Mouse (Mus musculus): Measurements from ENCODE around the gene Gchfr.

The Gchfr gene

DNA sequence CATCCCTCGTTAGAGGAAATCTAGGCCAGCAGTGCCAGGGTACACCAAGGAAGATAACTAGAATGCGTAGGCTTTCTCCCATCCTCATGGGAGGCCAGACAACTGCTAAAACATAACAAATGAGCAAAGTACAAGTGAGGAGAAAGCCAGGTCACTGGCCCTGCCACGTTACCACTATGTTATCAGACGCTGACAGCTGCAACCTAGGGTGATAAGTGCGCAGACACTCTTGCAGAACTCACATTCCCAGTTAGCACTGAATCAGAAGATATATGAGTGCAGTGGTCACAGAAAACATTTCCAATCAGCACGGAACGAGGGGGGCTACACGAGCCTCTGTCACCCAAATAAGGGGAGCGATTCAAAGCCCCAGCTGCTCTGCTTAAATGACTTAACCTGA is 12.2 kb upstream of the Gchfr start:
- peak overlapping the region; percentile 99; the same call in 1 of the 2 replicates for H3K4me3 ChIP-seq (replicated peaks; ENCODE audit: low read length)
- H3K9me3 ChIP-seq (ENCODE audit: low read length), result no peaks in the 10 kb centered on the region
- peaks cover 48% of the 10 kb centered on the region for H3K36me3 ChIP-seq (ENCODE audit: insufficient read depth, low read length)
- H3K27me3 ChIP-seq (ENCODE audit: insufficient read depth, low read length), result 0 out of 2 replicates have a peak, but pooled peaks cover 4% of the 10 kb centered on the region
- TF ChIP-seq CTCF (conservative IDR thresholded peaks at IDR 0.05; ENCODE audit: low read length), result no peak
- TF ChIP-seq POU5F1 (IDR thresholded peaks at IDR 0.05; ENCODE audit: borderline replicate concordance, low read length), result no peak
- no peak for TF ChIP-seq NANOG (IDR thresholded peaks at IDR 0.05; ENCODE audit: borderline replicate concordance, low read length)
- peaks cover 41% of the 10 kb centered on the region for H3K4me1 ChIP-seq (replicated peaks; ENCODE audit: low read depth, low read length)

DNA sequence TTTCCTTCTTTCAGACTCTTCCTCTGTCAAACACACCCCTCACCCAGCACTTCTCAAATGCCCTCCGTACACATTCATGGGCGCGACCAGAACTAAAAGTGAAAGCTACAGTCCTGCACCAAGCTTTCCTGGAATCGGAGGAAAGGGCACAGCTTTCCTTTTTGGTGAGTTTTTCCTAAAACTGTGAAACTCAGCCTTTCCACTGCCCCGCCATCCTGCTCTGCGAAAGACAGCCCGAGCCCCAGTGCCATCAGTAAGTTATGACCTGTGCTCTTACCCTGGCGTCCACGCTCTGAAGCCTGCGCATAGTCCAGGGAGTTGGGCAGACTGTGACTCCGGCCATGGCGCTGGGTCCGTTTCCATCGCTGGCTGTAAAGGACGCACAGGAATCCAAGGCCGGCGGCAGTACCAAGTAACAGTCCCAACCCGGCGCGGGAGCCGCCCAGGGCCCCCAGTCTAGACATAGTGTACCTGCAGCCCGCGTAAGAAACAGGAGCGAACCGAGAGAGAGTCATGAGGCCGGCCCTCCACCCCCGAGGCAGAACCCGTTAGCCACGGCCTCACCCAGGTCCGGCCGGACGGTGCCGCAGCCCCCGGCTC is 11.4 kb upstream of the Gchfr start:
- Histone ChIP-seq H3K4me3 (replicated peaks; ENCODE audit: low read length) (peak overlapping the region; percentile 99), H3K27me3 (ENCODE audit: insufficient read depth, low read length) (0 out of 2 replicates have a peak, but pooled peaks cover 4% of the 10 kb centered on the region), H3K4me1 (replicated peaks; ENCODE audit: low read depth, low read length) (peaks cover 44% of the 10 kb centered on the region), H3K9me3 (ENCODE audit: low read length) (no peaks in the 10 kb centered on the region), H3K36me3 (ENCODE audit: insufficient read depth, low read length) (peaks cover 40% of the 10 kb centered on the region)
- no peak for TF ChIP-seq POU5F1 (IDR thresholded peaks at IDR 0.05; ENCODE audit: borderline replicate concordance, low read length)
- no peak for TF ChIP-seq CTCF (conservative IDR thresholded peaks at IDR 0.05; ENCODE audit: low read length)
- no peak for TF ChIP-seq NANOG (IDR thresholded peaks at IDR 0.05; ENCODE audit: borderline replicate concordance, low read length)

DNA sequence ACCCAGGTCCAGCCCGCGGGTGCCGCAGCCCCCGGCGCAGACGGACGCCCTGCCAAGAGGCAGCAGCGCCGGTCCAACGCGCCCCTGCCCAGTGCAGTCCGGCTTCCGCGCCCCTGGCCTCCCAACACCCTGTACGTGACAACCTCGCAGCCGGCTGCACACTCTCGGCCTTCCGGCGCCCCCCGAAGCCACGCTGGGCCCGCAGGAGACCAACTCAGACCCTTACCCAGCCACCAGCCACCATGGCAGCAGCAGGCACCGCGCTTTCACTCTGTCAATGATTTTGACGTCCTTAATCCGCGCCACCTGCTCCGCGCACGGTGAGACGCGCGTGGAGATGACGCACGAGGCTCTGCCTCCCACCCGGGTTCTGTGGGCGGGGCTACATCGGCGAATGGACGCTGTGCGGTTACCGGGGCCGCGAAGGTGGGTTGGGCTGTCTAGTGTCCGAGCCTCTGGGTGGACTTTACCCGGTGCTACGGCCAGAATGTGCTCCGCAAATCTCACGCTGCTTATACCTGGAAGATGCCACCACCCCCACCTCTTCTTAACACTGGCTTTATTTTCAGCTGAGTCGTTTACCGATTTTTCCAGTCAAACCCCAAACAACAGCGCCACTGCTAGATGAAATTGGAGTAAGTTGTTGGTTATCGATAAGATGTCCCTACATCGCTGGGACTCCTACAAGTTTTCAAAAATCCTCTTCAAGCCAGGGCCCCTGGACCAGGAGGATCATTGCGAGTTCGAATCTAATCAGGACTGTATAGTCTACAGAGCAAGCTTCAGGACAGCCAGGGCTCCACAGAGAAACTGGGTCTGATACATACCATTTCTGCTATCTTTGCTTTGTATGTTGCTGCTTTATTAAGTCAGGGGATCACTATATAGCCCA is 10.6 kb upstream of the Gchfr start, which contains the start of gene Rmdn3:
Gene Rmdn3, minus strand, starts transcription at position 354 of the 892 bp plus-strand sequence.
- Histone ChIP-seq H3K27me3 (ENCODE audit: insufficient read depth, low read length) (peaks cover 8% of the 10 kb centered on the region; the same call in 1 of the 2 replicates), H3K36me3 (ENCODE audit: insufficient read depth, low read length) (peaks cover 32% of the 10 kb centered on the region), H3K9me3 (ENCODE audit: low read length) (no peaks in the 10 kb centered on the region), H3K4me3 (replicated peaks; ENCODE audit: low read length) (peak within 1 kb of the TSS; percentile 99), H3K4me1 (replicated peaks; ENCODE audit: low read depth, low read length) (peaks cover 47% of the 10 kb centered on the region)
- no peak for TF ChIP-seq NANOG (IDR thresholded peaks at IDR 0.05; ENCODE audit: borderline replicate concordance, low read length)
- TF ChIP-seq CTCF (conservative IDR thresholded peaks at IDR 0.05; ENCODE audit: low read length), result no peak
- no peak for TF ChIP-seq POU5F1 (IDR thresholded peaks at IDR 0.05; ENCODE audit: borderline replicate concordance, low read length)

DNA sequence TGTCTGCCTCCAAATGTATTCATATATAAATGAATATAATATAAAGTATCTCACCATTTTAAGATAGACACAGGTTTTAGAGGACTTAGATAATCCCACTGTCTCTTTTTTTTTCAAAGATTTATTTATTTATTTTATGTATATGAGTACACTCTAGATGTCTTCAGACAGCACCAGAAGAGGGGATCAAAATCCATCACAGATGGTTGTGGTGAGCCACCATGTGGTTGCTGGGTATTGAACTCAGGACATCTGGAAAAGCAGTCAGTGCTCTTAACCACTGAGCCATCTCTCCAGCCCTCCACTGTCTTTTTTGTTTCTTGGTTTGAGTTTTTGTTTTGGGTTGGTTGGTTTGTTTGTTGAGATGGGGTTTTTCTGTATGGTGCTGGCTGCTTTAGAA is 9.7 kb upstream of the Gchfr start:
- H3K36me3 ChIP-seq (ENCODE audit: insufficient read depth, low read length), result peaks cover 23% of the 10 kb centered on the region
- H3K27me3 ChIP-seq (ENCODE audit: insufficient read depth, low read length), result peaks cover 9% of the 10 kb centered on the region; the same call in 1 of the 2 replicates
- peaks cover 49% of the 10 kb centered on the region for H3K4me1 ChIP-seq (replicated peaks; ENCODE audit: low read depth, low read length)
- TF ChIP-seq NANOG (IDR thresholded peaks at IDR 0.05; ENCODE audit: borderline replicate concordance, low read length) (no peak), POU5F1 (IDR thresholded peaks at IDR 0.05; ENCODE audit: borderline replicate concordance, low read length) (no peak), CTCF (conservative IDR thresholded peaks at IDR 0.05; ENCODE audit: low read length) (no peak)
- H3K9me3 ChIP-seq (ENCODE audit: low read length), result no peaks in the 10 kb centered on the region
- no peak overlapping the region for H3K4me3 ChIP-seq (replicated peaks; ENCODE audit: low read length)

DNA sequence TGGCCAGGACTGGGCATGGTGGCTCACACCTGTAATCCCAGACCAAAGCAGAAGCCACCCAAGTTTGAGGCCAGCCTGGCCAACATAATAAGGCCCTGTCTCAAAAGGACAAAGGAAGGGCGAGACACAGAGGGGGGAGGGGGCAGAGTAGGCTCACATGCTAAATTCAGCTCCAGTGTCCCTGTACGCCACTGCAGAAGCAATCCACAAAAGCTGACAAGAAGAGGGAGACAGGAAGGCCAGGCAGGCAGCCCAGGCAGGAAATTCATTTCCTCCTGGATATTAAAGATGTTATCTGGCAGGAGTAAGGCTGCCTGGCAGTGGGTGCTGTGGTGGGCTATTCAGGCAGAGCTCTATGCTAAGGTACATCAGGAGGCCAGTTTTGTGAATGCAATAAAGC is 6.3 kb upstream of the Gchfr start:
- H3K27me3 ChIP-seq (ENCODE audit: insufficient read depth, low read length), result peaks cover 26% of the 10 kb centered on the region
- no peak overlapping the region for H3K4me3 ChIP-seq (replicated peaks; ENCODE audit: low read length)
- H3K4me1 ChIP-seq (replicated peaks; ENCODE audit: low read depth, low read length), result peaks cover 29% of the 10 kb centered on the region
- no peaks in the 10 kb centered on the region for H3K36me3 ChIP-seq (ENCODE audit: insufficient read depth, low read length)
- H3K9me3 ChIP-seq (ENCODE audit: low read length), result no peaks in the 10 kb centered on the region
- TF ChIP-seq CTCF (conservative IDR thresholded peaks at IDR 0.05; ENCODE audit: low read length), result no peak
- no peak for TF ChIP-seq POU5F1 (IDR thresholded peaks at IDR 0.05; ENCODE audit: borderline replicate concordance, low read length)
- no peak for TF ChIP-seq NANOG (IDR thresholded peaks at IDR 0.05; ENCODE audit: borderline replicate concordance, low read length)

DNA sequence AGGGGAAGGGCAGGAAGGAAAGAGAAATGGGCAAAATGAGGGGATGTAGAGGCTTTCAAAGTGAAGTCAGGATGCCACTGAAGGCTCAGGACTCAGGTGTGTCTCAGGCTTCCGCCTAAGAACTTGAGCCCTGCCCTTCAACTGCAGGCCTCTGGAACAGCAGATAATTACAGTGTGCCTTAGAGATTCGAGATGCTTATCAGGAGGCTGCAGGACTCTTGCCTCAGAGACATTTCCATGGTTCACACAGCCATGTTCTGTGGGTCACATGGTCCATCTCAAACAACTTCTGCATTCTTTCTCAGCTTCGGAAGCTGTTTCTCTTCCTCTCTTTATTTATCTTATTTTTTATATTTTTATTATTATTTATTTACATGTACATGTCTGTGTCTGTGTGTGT is 4.4 kb upstream of the Gchfr start:
- Histone ChIP-seq H3K4me3 (replicated peaks; ENCODE audit: low read length) (no peak overlapping the region), H3K9me3 (ENCODE audit: low read length) (no peaks in the 10 kb centered on the region), H3K27me3 (ENCODE audit: insufficient read depth, low read length) (peaks cover 43% of the 10 kb centered on the region), H3K4me1 (replicated peaks; ENCODE audit: low read depth, low read length) (peaks cover 37% of the 10 kb centered on the region), H3K36me3 (ENCODE audit: insufficient read depth, low read length) (no peaks in the 10 kb centered on the region)
- no peak for TF ChIP-seq NANOG (IDR thresholded peaks at IDR 0.05; ENCODE audit: borderline replicate concordance, low read length)

DNA sequence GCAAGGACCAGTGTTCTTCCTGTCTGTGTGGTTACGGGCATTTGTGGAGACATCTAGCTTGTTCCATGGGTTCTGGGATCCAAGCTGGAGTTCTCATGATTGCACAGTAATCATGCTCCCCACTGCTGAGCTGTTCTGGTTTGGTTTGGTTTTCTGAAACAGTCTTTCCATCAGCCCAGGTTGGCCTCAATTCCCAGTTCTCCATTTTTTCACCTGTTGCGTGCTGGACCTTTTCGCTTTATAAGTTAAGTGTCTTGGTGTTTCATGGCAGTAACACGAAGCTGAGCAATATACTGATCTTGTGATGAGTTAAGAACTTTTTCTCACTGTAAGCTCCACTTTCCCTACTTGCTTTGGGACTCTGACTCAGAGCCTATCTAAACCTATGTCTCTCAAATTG is 3.6 kb upstream of the Gchfr start:
- H3K27me3 ChIP-seq (ENCODE audit: insufficient read depth, low read length), result peaks cover 50% of the 10 kb centered on the region
- H3K36me3 ChIP-seq (ENCODE audit: insufficient read depth, low read length), result no peaks in the 10 kb centered on the region
- H3K9me3 ChIP-seq (ENCODE audit: low read length), result no peaks in the 10 kb centered on the region
- no peak overlapping the region for H3K4me3 ChIP-seq (replicated peaks; ENCODE audit: low read length)
- TF ChIP-seq CTCF (conservative IDR thresholded peaks at IDR 0.05; ENCODE audit: low read length) (no peak), POU5F1 (IDR thresholded peaks at IDR 0.05; ENCODE audit: borderline replicate concordance, low read length) (no peak), NANOG (IDR thresholded peaks at IDR 0.05; ENCODE audit: borderline replicate concordance, low read length) (no peak)
- H3K4me1 ChIP-seq (replicated peaks; ENCODE audit: low read depth, low read length), result peaks cover 38% of the 10 kb centered on the region

DNA sequence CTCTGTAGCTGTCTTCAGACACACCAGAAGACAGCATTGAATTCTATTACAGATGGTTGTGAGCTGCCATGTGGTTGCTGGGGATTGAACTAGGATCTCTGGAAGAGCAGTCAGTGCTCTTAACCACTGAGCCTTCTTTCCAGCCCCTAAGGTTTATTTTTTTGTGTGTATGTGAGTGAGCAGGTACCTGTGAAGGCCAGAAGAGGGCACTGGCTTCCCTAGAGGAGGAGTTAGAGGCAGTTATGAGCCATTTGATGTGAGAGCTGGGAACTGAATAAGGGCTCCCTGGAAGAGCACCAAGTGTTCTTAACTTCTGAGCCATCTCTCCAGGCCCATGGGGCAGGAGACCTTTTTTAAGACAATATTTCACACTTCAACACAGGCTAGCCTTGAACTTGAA is 2.2 kb upstream of the Gchfr start:
- H3K9me3 ChIP-seq (ENCODE audit: low read length), result no peaks in the 10 kb centered on the region
- no peaks in the 10 kb centered on the region for H3K36me3 ChIP-seq (ENCODE audit: insufficient read depth, low read length)
- H3K4me1 ChIP-seq (replicated peaks; ENCODE audit: low read depth, low read length), result peaks cover 32% of the 10 kb centered on the region
- H3K4me3 ChIP-seq (replicated peaks; ENCODE audit: low read length), result no peak overlapping the region
- peaks cover 61% of the 10 kb centered on the region for H3K27me3 ChIP-seq (ENCODE audit: insufficient read depth, low read length)
- TF ChIP-seq POU5F1 (IDR thresholded peaks at IDR 0.05; ENCODE audit: borderline replicate concordance, low read length) (no peak), NANOG (IDR thresholded peaks at IDR 0.05; ENCODE audit: borderline replicate concordance, low read length) (no peak), CTCF (conservative IDR thresholded peaks at IDR 0.05; ENCODE audit: low read length) (0 out of 2 replicates have a peak, but pooled peaks have one; percentile 11)

Data from E14TG2a.4 (cell line).